Mouse (Mus musculus) cortical plate, adult 2 months (tissue): ENCODE data around the gene Cilp. TPM values are rescaled to one million over a fixed set of nuclear protein-coding genes. Genes with fewer than 3 reads are reported as not detected.

ENCODE experiments used
- H3K27ac ChIP-seq: fragments of 200-500 bp; 2 replicates; pipeline ENCODE4 v1.5.1; 2012; ENCODE audit warnings: low read length, control low read depth, inconsistent platforms; ENCODE audit not compliant: insufficient read depth
- H3K4me1 ChIP-seq: fragments of 200-500 bp; 2 replicates; pipeline ENCODE4 v1.6.1; 2011; ENCODE audit warnings: low read length; ENCODE audit not compliant: control insufficient read depth, insufficient read depth
- H3K4me3 ChIP-seq: fragments of 200-500 bp; 2 replicates; pipeline ENCODE4 v1.5.1; 2011; ENCODE audit warnings: mild to moderate bottlenecking, low read length, control low read depth; ENCODE audit not compliant: insufficient read depth
- CTCF ChIP-seq: fragments of 200-500 bp; IDR thresholded peaks from 2 replicates; pipeline ENCODE4 v1.5.1; 2011; ENCODE audit warnings: mild to moderate bottlenecking, control low read depth, low read length; ENCODE audit not compliant: insufficient read depth; ENCODE audit errors: extremely low read depth
- POLR2A ChIP-seq: fragments of 200-500 bp; IDR thresholded peaks from 2 replicates; pipeline ENCODE4 v1.6.1; 2011; ENCODE audit warnings: mild to moderate bottlenecking, low read length, control low read depth; ENCODE audit not compliant: insufficient read depth; ENCODE audit errors: extremely low read depth
- polyA plus RNA-seq: library from polyadenylated mRNA; depleted of rRNA; stranded (reverse); fragments of >200 nt; gene quantifications from 2 replicates; pipeline ENCODE4 v1.2.3, GENCODE M21; 2012

Cilp gene
- polyA plus RNA-seq, 1 experiment, result 0.02 TPM

GRCm38 (mm10) chr9:65293119-65293518 is 28.1 kb downstream of the Cilp start:
- no peak overlapping the region for H3K27ac ChIP-seq
- H3K4me3 ChIP-seq, result peak overlapping the region; percentile 91; the same call in 1 of the 2 replicates
- no peaks in the 10 kb centered on the region; the same call in 1 of the 2 replicates for H3K4me1 ChIP-seq
- TF ChIP-seq POLR2A, result no peak
- no peak for TF ChIP-seq CTCF

GRCm38 (mm10) chr9:65293580-65293972 is 28.6 kb downstream of the Cilp start:
- Histone ChIP-seq H3K4me1 (no peaks in the 10 kb centered on the region; the same call in 1 of the 2 replicates), H3K4me3 (peak overlapping the region; percentile 91), H3K27ac (0 out of 2 replicates have a peak overlapping the region, but pooled peaks have one; percentile 18)
- TF ChIP-seq POLR2A (no peak), CTCF (no peak)

GRCm38 (mm10) chr9:65293973-65294715 is 29.2 kb downstream of the Cilp start, which contains the start of gene Clpx:
TSS of gene Clpx (plus strand) at chr9:65294260.
- TF ChIP-seq CTCF (no peak), POLR2A (peak; percentile 88)
- peak within 1 kb of the TSS; percentile 91 for H3K4me3 ChIP-seq
- peaks cover 1% of the 10 kb centered on the region; the same call in 1 of the 2 replicates for H3K4me1 ChIP-seq
- peak within 1 kb of the TSS; percentile 79 for H3K27ac ChIP-seq

- H3K4me1 ChIP-seq, result peaks cover 1% of the 10 kb centered on the region; the same call in 1 of the 2 replicates
- TF ChIP-seq POLR2A (no peak), CTCF (no peak)
- H3K27ac ChIP-seq, result peak overlapping the region; percentile 79; the same call in 1 of the 2 replicates
- H3K4me3 ChIP-seq, result peak overlapping the region; percentile 91
Observed at GRCm38 (mm10) chr9:65294716-65295378, 29.9 kb downstream of the Cilp start.

- no peak overlapping the region for H3K4me3 ChIP-seq
- peaks cover 1% of the 10 kb centered on the region; the same call in 1 of the 2 replicates for H3K4me1 ChIP-seq
- no peak for TF ChIP-seq CTCF
- no peak for TF ChIP-seq POLR2A
- no peak overlapping the region for H3K27ac ChIP-seq
Observed at GRCm38 (mm10) chr9:65297056-65297455, 32.1 kb downstream of the Cilp start.

- Histone ChIP-seq H3K4me1 (0 out of 2 replicates have a peak, but pooled peaks cover 1% of the 10 kb centered on the region), H3K27ac (no peak overlapping the region), H3K4me3 (no peak overlapping the region)
- TF ChIP-seq CTCF, result no peak
- no peak for TF ChIP-seq POLR2A
Observed at GRCm38 (mm10) chr9:65298761-65299160, 33.8 kb downstream of the Cilp start.

GRCm38 (mm10) chr9:65299650-65300049 is 34.7 kb downstream of the Cilp start:
- H3K27ac ChIP-seq, result no peak overlapping the region
- H3K4me3 ChIP-seq, result no peak overlapping the region
- H3K4me1 ChIP-seq, result 0 out of 2 replicates have a peak, but pooled peaks cover 1% of the 10 kb centered on the region
- TF ChIP-seq POLR2A (no peak), CTCF (no peak)

- TF ChIP-seq POLR2A (no peak), CTCF (no peak)
- Histone ChIP-seq H3K4me1 (0 out of 2 replicates have a peak, but pooled peaks cover 1% of the 10 kb centered on the region), H3K27ac (no peak overlapping the region), H3K4me3 (no peak overlapping the region)
Observed at GRCm38 (mm10) chr9:65302327-65302983, 37.5 kb downstream of the Cilp start.

GRCm38 (mm10) chr9:65303586-65303985 is 38.6 kb downstream of the Cilp start:
- Histone ChIP-seq H3K4me1 (0 out of 2 replicates have a peak, but pooled peaks cover 1% of the 10 kb centered on the region), H3K4me3 (no peak overlapping the region), H3K27ac (no peak overlapping the region)
- TF ChIP-seq CTCF (no peak), POLR2A (no peak)
